Mouse (Mus musculus): Measurements from ENCODE around the gene Ripply2. TPM values are rescaled to one million over a fixed set of nuclear protein-coding genes. Genes with fewer than 3 reads are reported as not detected.
"Not testable (repeated sequence)": the region's sequence is repeated elsewhere in the genome, so short reads cannot be mapped to it uniquely, and the experiment has no call there.

Ripply2 gene
- not detected for polyA plus RNA-seq (2021)

- DNase-seq (ENCODE audit: low read depth, low spot score): no peak
- TF ChIP-seq CTCF (IDR thresholded peaks at IDR 0.05): no peak
- no peak for ATAC-seq
- H3K27me3 ChIP-seq: peaks cover 47% of the 10 kb centered on the region
- ChIA-PET POLR2A (no interaction called here), CTCF (no interaction called here)
- in situ Hi-C loops (cut with MboI; ENCODE audit: low pct_unique_long_range_greater_than_20kb): no loop called here
Measured at GRCm38 (mm10) chr9:87015288-87015937, at the start of gene Ripply2. TSS of gene Ripply2 (plus strand) at chr9:87015537.

GRCm38 (mm10) chr9:86972471-86972870 is 42.9 kb upstream of the Ripply2 start:
- H3K27me3 ChIP-seq; DNase-seq (ENCODE audit: low read depth, low spot score); POLR2A ChIA-PET; CTCF ChIA-PET; ATAC-seq: not testable (repeated sequence)
- in situ Hi-C loops (cut with MboI; ENCODE audit: low pct_unique_long_range_greater_than_20kb): loop anchor here (5.0 kb wide), 1 partner anchor 85 kb away; no protein-coding TSS in a partner anchor

GRCm38 (mm10) chr9:86973562-86973961 is 41.8 kb upstream of the Ripply2 start:
- in situ Hi-C loops (cut with MboI; ENCODE audit: low pct_unique_long_range_greater_than_20kb): loop anchor here (5.0 kb wide), 1 partner anchor 86 kb away; no protein-coding TSS in a partner anchor
- DNase-seq (ENCODE audit: low read depth, low spot score): no peak

GRCm38 (mm10) chr9:86976896-86977295 is 38.4 kb upstream of the Ripply2 start:
- ATAC-seq (no peak), DNase-seq (ENCODE audit: low read depth, low spot score) (no peak)
- CTCF ChIA-PET: no interaction called here
- TF ChIP-seq CTCF (IDR thresholded peaks at IDR 0.05): no peak
- H3K27me3 ChIP-seq: no peaks in the 10 kb centered on the region
- POLR2A ChIA-PET: no interaction called here
- in situ Hi-C loops (cut with MboI; ENCODE audit: low pct_unique_long_range_greater_than_20kb): no loop called here

More at GRCm38 (mm10) chr9:86973562-86973961, 41.8 kb upstream of the Ripply2 start:
- CTCF ChIA-PET: no interaction called here
- no peak for TF ChIP-seq CTCF (IDR thresholded peaks at IDR 0.05)
- POLR2A ChIA-PET: no interaction called here
- ATAC-seq: no peak
- H3K27me3 ChIP-seq: no peaks in the 10 kb centered on the region

GRCm38 (mm10) chr9:86978257-86978907 is 37.0 kb upstream of the Ripply2 start:
- TF ChIP-seq CTCF (IDR thresholded peaks at IDR 0.05): no peak
- in situ Hi-C loops (cut with MboI; ENCODE audit: low pct_unique_long_range_greater_than_20kb): no loop called here
- no peak for DNase-seq (ENCODE audit: low read depth, low spot score)
- ChIA-PET POLR2A (no interaction called here), CTCF (interaction anchor here (1.4 kb wide), 1 partner anchor 100 kb away, joined by 3 read pairs; no protein-coding TSS in a partner anchor)
- no peaks in the 10 kb centered on the region for H3K27me3 ChIP-seq
- ATAC-seq: no peak

- TF ChIP-seq CTCF (IDR thresholded peaks at IDR 0.05): no peak
- DNase-seq (ENCODE audit: low read depth, low spot score) (no peak), ATAC-seq (no peak)
- POLR2A ChIA-PET: interaction anchor here (0.7 kb wide), 1 partner anchor 15 kb away, joined by 3 read pairs; no protein-coding TSS in a partner anchor
- in situ Hi-C loops (cut with MboI; ENCODE audit: low pct_unique_long_range_greater_than_20kb): no loop called here
- CTCF ChIA-PET: interaction anchor here (1.2 kb wide), 1 partner anchor 9 kb away, joined by 3 read pairs; no protein-coding TSS in a partner anchor
- peaks cover 8% of the 10 kb centered on the region for H3K27me3 ChIP-seq
Measured at GRCm38 (mm10) chr9:86980048-86980447, 35.3 kb upstream of the Ripply2 start.

- no peak for ATAC-seq
- H3K27me3 ChIP-seq: peaks cover 8% of the 10 kb centered on the region
- POLR2A ChIA-PET: interaction anchor here (0.6 kb wide), 1 partner anchor 1711 kb away, joined by 4 read pairs; no protein-coding TSS in a partner anchor
Measured at GRCm38 (mm10) chr9:86980942-86981341, 34.4 kb upstream of the Ripply2 start.

GRCm38 (mm10) chr9:86981551-86981950 is 33.8 kb upstream of the Ripply2 start:
- TF ChIP-seq CTCF (IDR thresholded peaks at IDR 0.05): no peak
- CTCF ChIA-PET: no interaction called here
- ATAC-seq (no peak), DNase-seq (ENCODE audit: low read depth, low spot score) (no peak)
- in situ Hi-C loops (cut with MboI; ENCODE audit: low pct_unique_long_range_greater_than_20kb): no loop called here
- H3K27me3 ChIP-seq: peaks cover 10% of the 10 kb centered on the region
- POLR2A ChIA-PET: no interaction called here

More at GRCm38 (mm10) chr9:86980942-86981341, 34.4 kb upstream of the Ripply2 start:
- DNase-seq (ENCODE audit: low read depth, low spot score): no peak
- CTCF ChIA-PET: no interaction called here
- no peak for TF ChIP-seq CTCF (IDR thresholded peaks at IDR 0.05)
- in situ Hi-C loops (cut with MboI; ENCODE audit: low pct_unique_long_range_greater_than_20kb): no loop called here

- H3K27me3 ChIP-seq: peaks cover 22% of the 10 kb centered on the region
- ChIA-PET CTCF (no interaction called here), POLR2A (no interaction called here)
- TF ChIP-seq CTCF (IDR thresholded peaks at IDR 0.05): no peak
- DNase-seq (ENCODE audit: low read depth, low spot score) (no peak), ATAC-seq (no peak)
- in situ Hi-C loops (cut with MboI; ENCODE audit: low pct_unique_long_range_greater_than_20kb): no loop called here
Measured at GRCm38 (mm10) chr9:86984583-86984982, 30.8 kb upstream of the Ripply2 start.

- POLR2A ChIA-PET: no interaction called here
- TF ChIP-seq CTCF (IDR thresholded peaks at IDR 0.05): no peak
- in situ Hi-C loops (cut with MboI; ENCODE audit: low pct_unique_long_range_greater_than_20kb): no loop called here
- DNase-seq (ENCODE audit: low read depth, low spot score) (no peak), ATAC-seq (no peak)
- peaks cover 22% of the 10 kb centered on the region for H3K27me3 ChIP-seq
- CTCF ChIA-PET: no interaction called here
Measured at GRCm38 (mm10) chr9:86985105-86985504, 30.2 kb upstream of the Ripply2 start.

GRCm38 (mm10) chr9:86986703-86987296 is 28.5 kb upstream of the Ripply2 start:
- POLR2A ChIA-PET: interaction anchor here (0.5 kb wide), 1 partner anchor 415 kb away, joined by 3 read pairs; no protein-coding TSS in a partner anchor

More at GRCm38 (mm10) chr9:86986703-86987296, 28.5 kb upstream of the Ripply2 start:
- CTCF ChIA-PET: no interaction called here
- no peak for ATAC-seq
- in situ Hi-C loops (cut with MboI; ENCODE audit: low pct_unique_long_range_greater_than_20kb): no loop called here
- no peak for DNase-seq (ENCODE audit: low read depth, low spot score)
- no peak for TF ChIP-seq CTCF (IDR thresholded peaks at IDR 0.05)
- H3K27me3 ChIP-seq: peaks cover 22% of the 10 kb centered on the region

Data from Patski (cell line).